Mouse (Mus musculus): ENCODE results near the gene Atp6v0a4.

- TF ChIP-seq CHD2 (IDR thresholded peaks at IDR 0.05; ENCODE audit: low read depth, low read length) (no peak), MAFK (IDR thresholded peaks at IDR 0.05; ENCODE audit: insufficient read depth, low read depth, low read length) (no peak), ZNF384 (IDR thresholded peaks at IDR 0.05; ENCODE audit: low read depth, low read length) (no peak), HCFC1 (IDR thresholded peaks at IDR 0.05; ENCODE audit: borderline replicate concordance, insufficient read depth, low read length) (no peak), ZC3H11A (IDR thresholded peaks at IDR 0.05; ENCODE audit: borderline replicate concordance, low read depth, low read length) (no peak)
Measured at GRCm38 (mm10) chr6:38048800-38049561, 75.4 kb downstream of the Atp6v0a4 start.

Data from ES-E14 (cell line).